Mouse (Mus musculus): Measurements from ENCODE around the gene Amigo1. TPM values are rescaled to one million over a fixed set of nuclear protein-coding genes. Genes with fewer than 3 reads are reported as not detected.

Amigo1 gene
- total and polyA plus RNA-seq, 3 experiments = 4.6 to 9.5 TPM; not detected in 1

DNA sequence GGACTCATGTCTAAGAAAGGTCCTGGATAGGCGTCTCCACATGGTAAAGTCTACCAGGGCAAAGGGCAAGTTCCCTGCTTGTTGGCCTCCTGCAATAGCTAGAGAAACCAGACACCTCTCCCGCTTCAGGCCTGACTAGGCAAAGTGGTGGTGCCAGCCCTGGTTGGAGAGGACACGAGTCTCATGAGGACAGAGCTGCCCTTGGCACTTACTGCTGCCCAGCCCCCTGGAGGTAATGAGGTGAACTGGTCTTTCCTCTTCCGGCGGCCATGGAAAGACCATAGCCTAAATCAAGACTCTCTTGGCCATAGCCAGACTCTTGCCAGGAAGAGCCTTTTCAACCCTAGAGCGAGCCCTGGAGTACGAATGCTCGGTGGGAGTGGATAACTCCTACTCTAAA, 26.3 kb downstream of the Amigo1 start:
- no peaks in the 10 kb centered on the region for H3K9me3 ChIP-seq (replicated peaks; ENCODE audit: insufficient read depth, low read length)
- TF ChIP-seq POLR2A (IDR thresholded peaks at IDR 0.05; ENCODE audit: control insufficient read depth in 1 of 2, insufficient read depth in 1 of 2, low read depth in 1 of 2, low read length in 2 of 2, poor library complexity in 1 of 2) = no peak
- TF ChIP-seq POLR2AphosphoS2 (IDR thresholded peaks at IDR 0.05; ENCODE audit: low read length) = no peak
- no peak for TF ChIP-seq ZMIZ1 (IDR thresholded peaks at IDR 0.05; ENCODE audit: low read depth, low read length)
- no peak for TF ChIP-seq UBTF (IDR thresholded peaks at IDR 0.05; ENCODE audit: borderline replicate concordance, insufficient read depth, low read depth, low read length)
- no peak for TF ChIP-seq JUND (IDR thresholded peaks at IDR 0.05; ENCODE audit: low read depth, low read length)
- TF ChIP-seq HCFC1 (IDR thresholded peaks at IDR 0.05; ENCODE audit: low read depth, low read length) = no peak
- TF ChIP-seq USF1 (IDR thresholded peaks at IDR 0.05; ENCODE audit: low read depth, low read length) = no peak
- no peak for TF ChIP-seq TCF12 (IDR thresholded peaks at IDR 0.05; ENCODE audit: low read depth, low read length)
- no peak overlapping the region for H3K4me3 ChIP-seq (ENCODE audit: control insufficient read depth in 1 of 2, insufficient read depth in 1 of 2, low read depth in 2 of 2, low read length in 2 of 2)
- peaks cover 0 to 1% of the 10 kb centered on the region in 2 experiments; a peak in 1 of 4 replicates for H3K27me3 ChIP-seq (ENCODE audit: control insufficient read depth in 1 of 2, insufficient read depth in 2 of 2, low read length in 2 of 2)
- peaks cover 2 to 9% of the 10 kb centered on the region in 2 experiments; a peak in 2 of 4 replicates for H3K4me1 ChIP-seq (ENCODE audit: control insufficient read depth in 1 of 2, insufficient read depth in 2 of 2, low read length in 2 of 2)
- no peak for DNase-seq (ENCODE audit: low read depth, low spot score)
- H3K27ac ChIP-seq (ENCODE audit: control insufficient read depth, low read depth, low read length) = no peak overlapping the region
- peaks cover 0 to 8% of the 10 kb centered on the region in 2 experiments; a peak in 2 of 4 replicates for H3K36me3 ChIP-seq (ENCODE audit: control insufficient read depth in 1 of 2, insufficient read depth in 2 of 2, low read length in 2 of 2)
- H3K9ac ChIP-seq (ENCODE audit: control insufficient read depth, low read depth, low read length, poor library complexity, severe bottlenecking) = no peak overlapping the region
- H3K79me2 ChIP-seq (ENCODE audit: control insufficient read depth, insufficient read depth, low read length, poor library complexity) = peaks cover 8% of the 10 kb centered on the region

DNA sequence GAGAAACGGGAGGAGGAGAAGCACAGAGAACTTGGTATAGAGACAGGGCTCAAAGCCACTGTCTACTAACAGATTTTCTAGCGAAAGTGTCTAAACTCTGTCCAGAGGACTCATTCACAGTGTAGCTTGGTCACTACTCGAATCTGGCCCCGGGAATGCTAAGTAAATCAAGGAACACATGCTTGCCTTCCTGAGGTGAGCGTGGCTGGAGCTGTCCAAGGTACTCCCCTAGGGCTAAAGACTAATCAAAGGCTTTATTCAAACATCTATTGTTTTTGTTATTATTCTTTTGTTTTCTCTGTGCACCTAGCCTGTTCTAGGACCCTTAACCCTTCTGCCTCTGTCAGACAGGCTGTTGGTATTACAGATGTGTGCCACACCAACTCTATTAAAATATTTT, 28.6 kb downstream of the Amigo1 start:
- Histone ChIP-seq H3K9me3 (replicated peaks; ENCODE audit: insufficient read depth, low read length) (no peaks in the 10 kb centered on the region), H3K4me3 (ENCODE audit: control insufficient read depth in 1 of 2, insufficient read depth in 1 of 2, low read depth in 2 of 2, low read length in 2 of 2) (no peak overlapping the region), H3K4me1 (ENCODE audit: control insufficient read depth in 1 of 2, insufficient read depth in 2 of 2, low read length in 2 of 2) (0 out of 4 replicates have a peak, but pooled peaks cover 0 to 2% of the 10 kb centered on the region in 2 experiments), H3K79me2 (ENCODE audit: control insufficient read depth, insufficient read depth, low read length, poor library complexity) (peaks cover 4% of the 10 kb centered on the region), H3K27me3 (ENCODE audit: control insufficient read depth in 1 of 2, insufficient read depth in 2 of 2, low read length in 2 of 2) (peaks cover under 1 to 5% of the 10 kb centered on the region in 2 experiments; a peak in 3 of 4 replicates), H3K27ac (ENCODE audit: control insufficient read depth, low read depth, low read length) (no peak overlapping the region), H3K36me3 (ENCODE audit: control insufficient read depth in 1 of 2, insufficient read depth in 2 of 2, low read length in 2 of 2) (peaks cover 0 to 2% of the 10 kb centered on the region in 2 experiments; a peak in 1 of 4 replicates), H3K9ac (ENCODE audit: control insufficient read depth, low read depth, low read length, poor library complexity, severe bottlenecking) (no peak overlapping the region)
- peak; percentile 71 for DNase-seq (ENCODE audit: low read depth, low spot score)
- TF ChIP-seq BHLHE40 (IDR thresholded peaks at IDR 0.05; ENCODE audit: borderline replicate concordance, low read depth, low read length) = no peak
- TF ChIP-seq SIN3A (IDR thresholded peaks at IDR 0.05; ENCODE audit: low read length) = peak; percentile 93
- peak; percentile 97 for TF ChIP-seq MXI1 (IDR thresholded peaks at IDR 0.05; ENCODE audit: low read depth, low read length)
- peak; percentile 72 for TF ChIP-seq MAX (IDR thresholded peaks at IDR 0.05; ENCODE audit: low read length)

DNA sequence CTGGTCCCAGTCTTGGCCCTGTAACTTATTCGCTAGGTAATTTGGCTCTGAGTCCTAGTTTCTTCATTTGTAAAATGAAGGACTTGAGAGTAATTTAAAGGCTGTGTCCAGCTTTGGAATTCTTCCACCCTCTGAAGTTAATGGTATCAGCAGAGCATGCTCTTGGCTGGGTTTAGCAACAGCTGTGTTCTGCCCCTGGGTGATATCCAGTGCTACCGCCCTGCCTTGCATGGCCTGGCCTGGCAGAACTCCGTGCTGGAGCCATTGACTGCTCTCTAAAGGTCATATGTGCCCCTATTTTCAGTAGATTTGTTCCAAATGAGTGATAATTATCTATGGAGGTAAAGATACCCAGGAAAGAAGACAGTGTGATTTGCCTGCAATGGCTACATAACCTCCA, 34.5 kb downstream of the Amigo1 start:
- H3K79me2 ChIP-seq (ENCODE audit: control insufficient read depth, insufficient read depth, low read length, poor library complexity) = no peaks in the 10 kb centered on the region
- H3K27me3 ChIP-seq (ENCODE audit: control insufficient read depth in 1 of 2, insufficient read depth in 2 of 2, low read length in 2 of 2) = peaks cover 7 to 10% of the 10 kb centered on the region in 2 experiments
- H3K27ac ChIP-seq (ENCODE audit: control insufficient read depth, low read depth, low read length) = no peak overlapping the region
- H3K4me3 ChIP-seq (ENCODE audit: control insufficient read depth in 1 of 2, insufficient read depth in 1 of 2, low read depth in 2 of 2, low read length in 2 of 2) = no peak overlapping the region
- H3K9ac ChIP-seq (ENCODE audit: control insufficient read depth, low read depth, low read length, poor library complexity, severe bottlenecking) = no peak overlapping the region
- no peaks in the 10 kb centered on the region for H3K36me3 ChIP-seq (ENCODE audit: control insufficient read depth in 1 of 2, insufficient read depth in 2 of 2, low read length in 2 of 2)
- DNase-seq (ENCODE audit: low read depth, low spot score) = no peak
- no peaks in the 10 kb centered on the region for H3K4me1 ChIP-seq (ENCODE audit: control insufficient read depth in 1 of 2, insufficient read depth in 2 of 2, low read length in 2 of 2)
- no peaks in the 10 kb centered on the region for H3K9me3 ChIP-seq (replicated peaks; ENCODE audit: insufficient read depth, low read length)
- TF ChIP-seq TCF12 (IDR thresholded peaks at IDR 0.05; ENCODE audit: low read depth, low read length) = no peak

Measured in MEL (cell line).